ENCODE assay signal across 8 mouse cellular contexts in the genomic region with DNA sequence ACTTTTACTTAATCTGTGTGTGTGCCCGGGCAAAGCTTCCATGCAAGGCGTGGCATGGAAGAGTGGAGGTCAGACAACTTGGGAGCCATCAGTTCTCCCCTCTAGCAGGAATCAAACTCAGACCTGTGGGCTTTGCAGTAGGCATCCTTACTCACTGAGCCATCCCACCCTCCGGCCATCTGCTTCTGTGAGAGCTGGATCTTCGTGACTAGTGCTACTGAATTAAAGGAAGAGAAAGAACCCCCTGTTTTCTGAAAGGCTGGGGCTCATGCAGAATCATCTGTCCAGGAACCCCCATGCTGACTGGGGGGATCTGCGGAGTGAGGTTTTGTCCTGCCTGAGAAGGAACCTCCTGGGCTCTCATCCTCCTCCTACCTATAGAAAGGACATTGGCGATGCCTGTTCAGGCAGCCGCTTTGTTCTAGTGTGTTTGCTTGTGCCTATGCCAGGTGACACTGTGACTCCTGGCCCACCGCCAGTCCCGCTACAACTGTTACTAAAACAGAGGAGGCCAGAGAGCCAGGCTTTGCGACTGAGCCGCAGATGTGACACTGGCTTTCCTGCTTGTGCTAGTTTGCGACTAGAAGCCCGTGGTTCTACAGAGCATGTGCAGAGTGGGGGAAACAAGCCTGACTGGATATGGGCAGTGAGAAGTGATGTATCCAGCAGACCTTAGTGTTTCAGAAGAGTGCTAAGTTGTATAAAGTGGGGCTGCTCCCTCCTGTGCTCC.
DNase-seq lines count a peak whose midpoint lies in the region; ATAC-seq lines count a peak whose summit lies in the region.

No protein-coding gene starts in this region.

- 0 out of 2 replicates have a peak, but pooled peaks have one; percentile 36 for ATAC-seq in kidney, embryonic 16.5 days (ENCODE audit: low FRiP score, low TSS enrichment)
- peak; percentile 38; the same call in 1 of the 2 replicates for ATAC-seq in midbrain, embryonic 12.5 days (ENCODE audit: low FRiP score, low read depth)

- peaks cover 37% of the 10 kb centered on the region for H3K4me1 ChIP-seq in kidney, embryonic 16.5 days (ENCODE audit: insufficient read depth, low read length)
- H3K4me1 ChIP-seq in midbrain, embryonic 12.5 days = peaks cover 61% of the 10 kb centered on the region

- DNase-seq in right cerebral cortex, postnatal 10 days (ENCODE audit: low spot score in 2 of 2) = peak; percentile 75 to 76
- no peak for DNase-seq in right cerebral cortex, postnatal 25 days
- peak; percentile 66 for DNase-seq in cerebellum, adult 8-10 months
- DNase-seq in heart, adult 9 months (ENCODE audit: low spot score in 2 of 2) = peak; percentile 70 to 83
- peak; percentile 70 for DNase-seq in thymus, postnatal 0 days (ENCODE audit: low spot score)
- DNase-seq in left cerebral cortex, postnatal 36 days (ENCODE audit: low spot score in 2 of 2) = no peak

- intact Hi-C loops in left cerebral cortex, postnatal 36 days (cut with DNase I) = no loop called here

- H3K4me2 ChIP-seq in kidney, embryonic 16.5 days (replicated peaks; ENCODE audit: low read depth, low read length) = no peak overlapping the region
- no peak overlapping the region for H3K4me2 ChIP-seq in midbrain, embryonic 12.5 days (replicated peaks)

- no peak overlapping the region for H3K4me3 ChIP-seq in kidney, embryonic 16.5 days (ENCODE audit: low read length)
- no peak overlapping the region for H3K4me3 ChIP-seq in midbrain, embryonic 12.5 days

- H3K9me3 ChIP-seq in kidney, embryonic 16.5 days (ENCODE audit: low read length) = no peaks in the 10 kb centered on the region
- H3K9me3 ChIP-seq in midbrain, embryonic 12.5 days = no peaks in the 10 kb centered on the region

- no peaks in the 10 kb centered on the region for H3K36me3 ChIP-seq in kidney, embryonic 16.5 days (ENCODE audit: insufficient read depth, low read length)
- H3K36me3 ChIP-seq in midbrain, embryonic 12.5 days = no peaks in the 10 kb centered on the region

- H3K27me3 ChIP-seq in kidney, embryonic 16.5 days (ENCODE audit: insufficient read depth, low read length) = no peaks in the 10 kb centered on the region
- no peaks in the 10 kb centered on the region for H3K27me3 ChIP-seq in midbrain, embryonic 12.5 days

- 64% methylated on average over 13 of the region's 13 CpGs for WGBS in kidney, embryonic 16.5 days
- 82% methylated on average over 13 of the region's 13 CpGs for WGBS in midbrain, embryonic 12.5 days

- H3K27ac ChIP-seq in kidney, embryonic 16.5 days (ENCODE audit: low read length) = no peak overlapping the region
- H3K27ac ChIP-seq in midbrain, embryonic 12.5 days (replicated peaks) = peak overlapping the region; percentile 39; the same call in 1 of the 2 replicates

- no peak overlapping the region for H3K9ac ChIP-seq in kidney, embryonic 16.5 days (replicated peaks; ENCODE audit: low read length)
- no peak overlapping the region for H3K9ac ChIP-seq in midbrain, embryonic 12.5 days (replicated peaks)

Comparison
In these comparisons a context has a peak if more than half of its experiments do, and no peak if none do; other contexts are left out.
1. DNase-seq: peak in right cerebral cortex, postnatal 10 days (2 of 2), cerebellum, adult 8-10 months (single experiment), heart, adult 9 months (2 of 2) and thymus, postnatal 0 days (single experiment); none in right cerebral cortex, postnatal 25 days (single experiment) and left cerebral cortex, postnatal 36 days (0 of 2).